Mouse (Mus musculus): ENCODE results near the gene Mms19. TPM values are rescaled to one million over a fixed set of nuclear protein-coding genes. Genes with fewer than 3 reads are reported as not detected.

Mms19 gene
- polyA plus RNA-seq, 1 experiment from 2014 or later = 28.4 TPM

- no peaks in the 10 kb centered on the region for H3K9me3 ChIP-seq (ENCODE audit: control insufficient read depth, low read length)
- WGBS = 85% methylated on average over 12 of the region's 12 CpGs
- peak; percentile 10; the same call in 1 of the 2 replicates for ATAC-seq
Measured at GRCm38 (mm10) chr19:42001253-42001980, 20.5 kb upstream of the Mms19 start.

DNA sequence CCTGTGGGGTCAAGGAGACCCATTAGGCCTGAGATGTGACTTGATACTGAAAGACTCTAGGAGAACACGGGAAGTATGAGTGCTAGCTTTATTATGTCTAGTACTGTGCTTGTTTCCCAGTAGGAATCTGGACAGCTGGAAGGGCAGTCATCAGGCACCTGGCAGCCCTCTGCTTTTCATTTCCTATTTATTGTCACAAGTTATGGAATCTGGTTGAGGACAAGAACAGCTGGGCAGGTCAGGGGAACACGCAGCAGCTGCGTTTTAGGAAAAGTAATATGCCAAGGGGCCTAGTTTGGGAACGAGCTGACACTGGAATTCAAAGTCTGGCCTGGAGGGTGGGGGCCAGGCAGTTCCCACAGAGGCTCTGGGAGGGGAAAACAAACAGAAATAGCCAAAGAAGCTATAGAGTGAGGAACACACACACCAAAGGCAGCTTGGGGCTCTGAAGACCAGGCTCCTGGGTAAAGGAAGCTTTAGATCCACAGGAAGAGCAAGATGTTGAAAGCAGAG is 19.5 kb upstream of the Mms19 start:
- no peak overlapping the region for H3K4me3 ChIP-seq (ENCODE audit: low read length)
- H3K27ac ChIP-seq (ENCODE audit: low read length) = peak overlapping the region; percentile 81
- H3K36me3 ChIP-seq (ENCODE audit: control insufficient read depth, insufficient read depth, low read length) = no peaks in the 10 kb centered on the region
- H3K4me2 ChIP-seq (ENCODE audit: low read depth, low read length) = no peak overlapping the region
- H3K9me3 ChIP-seq (ENCODE audit: control insufficient read depth, low read length) = no peaks in the 10 kb centered on the region
- ATAC-seq = peak; percentile 59
- H3K27me3 ChIP-seq (replicated peaks; ENCODE audit: control insufficient read depth, insufficient read depth, low read length) = no peaks in the 10 kb centered on the region
- 26% methylated on average over 4 of the region's 4 CpGs for WGBS
- no peak overlapping the region for H3K9ac ChIP-seq (ENCODE audit: low read depth, low read length)
- peaks cover 29% of the 10 kb centered on the region for H3K4me1 ChIP-seq (ENCODE audit: control insufficient read depth, insufficient read depth, low read length)

More at GRCm38 (mm10) chr19:42001253-42001980, 20.5 kb upstream of the Mms19 start:
- Histone ChIP-seq H3K4me1 (ENCODE audit: control insufficient read depth, insufficient read depth, low read length) (peaks cover 29% of the 10 kb centered on the region), H3K27ac (ENCODE audit: low read length) (peak overlapping the region; percentile 81), H3K36me3 (ENCODE audit: control insufficient read depth, insufficient read depth, low read length) (no peaks in the 10 kb centered on the region), H3K9ac (ENCODE audit: low read depth, low read length) (no peak overlapping the region), H3K27me3 (replicated peaks; ENCODE audit: control insufficient read depth, insufficient read depth, low read length) (no peaks in the 10 kb centered on the region), H3K4me2 (ENCODE audit: low read depth, low read length) (no peak overlapping the region), H3K4me3 (ENCODE audit: low read length) (no peak overlapping the region)

DNA sequence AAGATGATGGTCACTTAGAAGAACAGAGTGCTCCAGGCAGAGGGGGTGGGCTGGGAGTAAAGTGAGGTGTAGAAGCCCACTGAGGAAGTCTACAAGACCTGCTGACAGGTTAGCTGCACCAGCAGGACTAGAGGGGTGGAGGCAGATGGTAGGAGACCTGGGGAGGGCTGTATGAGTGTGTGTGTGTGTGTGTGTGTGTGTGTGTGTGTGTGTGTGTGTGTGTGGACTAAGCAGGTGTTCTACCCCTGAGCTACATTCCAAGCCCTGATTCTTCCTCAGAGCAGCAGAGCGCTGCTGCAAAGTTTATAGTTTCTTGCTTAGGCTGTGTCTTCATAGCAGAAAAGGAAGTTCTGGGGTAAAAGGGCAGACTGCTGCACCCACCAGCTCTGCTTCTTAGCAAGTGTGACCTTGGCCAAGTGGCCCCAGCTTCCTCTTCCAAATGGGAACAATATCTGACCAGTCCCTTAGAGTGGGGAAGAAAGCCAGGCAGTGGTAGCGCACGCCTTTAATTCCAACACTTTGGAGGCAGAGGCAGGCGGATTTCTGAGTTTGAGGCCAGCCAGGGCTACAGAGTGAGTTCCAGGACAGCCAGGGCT is 18.8 kb upstream of the Mms19 start:
- Histone ChIP-seq H3K36me3 (ENCODE audit: control insufficient read depth, insufficient read depth, low read length) (no peaks in the 10 kb centered on the region), H3K4me2 (ENCODE audit: low read depth, low read length) (no peak overlapping the region), H3K4me3 (ENCODE audit: low read length) (no peak overlapping the region), H3K9me3 (ENCODE audit: control insufficient read depth, low read length) (no peaks in the 10 kb centered on the region), H3K27ac (ENCODE audit: low read length) (no peak overlapping the region), H3K9ac (ENCODE audit: low read depth, low read length) (no peak overlapping the region), H3K27me3 (replicated peaks; ENCODE audit: control insufficient read depth, insufficient read depth, low read length) (no peaks in the 10 kb centered on the region), H3K4me1 (ENCODE audit: control insufficient read depth, insufficient read depth, low read length) (peaks cover 26% of the 10 kb centered on the region)
- WGBS = 85% methylated on average over 4 of the region's 4 CpGs
- peak; percentile 29; the same call in 1 of the 2 replicates for ATAC-seq

DNA sequence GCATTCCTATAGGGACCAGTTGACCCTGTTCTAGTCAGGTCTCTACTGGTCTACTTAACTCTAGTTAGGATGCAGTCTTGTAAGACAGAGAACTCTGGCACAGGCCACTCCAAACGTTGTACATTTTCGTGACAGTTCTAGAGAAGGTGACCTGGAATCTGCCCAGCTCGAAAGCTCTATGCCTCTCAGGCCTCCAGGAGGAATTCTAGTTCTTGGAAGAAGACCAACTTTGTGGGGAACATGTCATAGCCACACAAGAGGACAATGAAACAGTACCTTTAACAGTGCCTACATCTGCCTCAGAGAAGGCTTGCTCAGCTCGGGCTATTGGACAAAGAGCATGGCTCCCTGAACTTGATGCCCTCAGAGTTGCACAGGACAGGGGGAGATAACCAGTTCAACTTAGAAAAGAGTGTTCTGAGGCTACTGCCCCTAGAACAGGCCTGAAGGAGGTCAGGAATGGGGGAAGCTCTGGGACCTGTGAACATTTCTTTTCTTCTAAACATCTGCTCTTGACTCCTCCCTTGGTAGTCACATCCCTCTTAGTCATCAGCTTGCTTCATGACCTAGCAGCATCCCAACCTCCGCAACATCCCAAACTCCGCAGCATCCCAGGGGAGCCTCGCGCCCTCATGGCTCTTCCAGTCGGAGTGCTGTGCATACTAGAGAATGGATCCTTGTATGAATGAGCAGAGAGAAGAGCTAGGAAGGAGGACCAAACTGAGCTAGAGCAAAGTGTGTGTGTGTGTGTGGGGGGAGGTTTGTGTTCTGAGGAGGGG is 18.0 kb upstream of the Mms19 start:
- Histone ChIP-seq H3K4me2 (ENCODE audit: low read depth, low read length) (no peak overlapping the region), H3K27me3 (replicated peaks; ENCODE audit: control insufficient read depth, insufficient read depth, low read length) (no peaks in the 10 kb centered on the region), H3K9ac (ENCODE audit: low read depth, low read length) (no peak overlapping the region), H3K4me3 (ENCODE audit: low read length) (no peak overlapping the region), H3K27ac (ENCODE audit: low read length) (no peak overlapping the region), H3K36me3 (ENCODE audit: control insufficient read depth, insufficient read depth, low read length) (no peaks in the 10 kb centered on the region), H3K9me3 (ENCODE audit: control insufficient read depth, low read length) (no peaks in the 10 kb centered on the region), H3K4me1 (ENCODE audit: control insufficient read depth, insufficient read depth, low read length) (peaks cover 22% of the 10 kb centered on the region)
- 82% methylated on average over 9 of the region's 9 CpGs for WGBS
- ATAC-seq = no peak

DNA sequence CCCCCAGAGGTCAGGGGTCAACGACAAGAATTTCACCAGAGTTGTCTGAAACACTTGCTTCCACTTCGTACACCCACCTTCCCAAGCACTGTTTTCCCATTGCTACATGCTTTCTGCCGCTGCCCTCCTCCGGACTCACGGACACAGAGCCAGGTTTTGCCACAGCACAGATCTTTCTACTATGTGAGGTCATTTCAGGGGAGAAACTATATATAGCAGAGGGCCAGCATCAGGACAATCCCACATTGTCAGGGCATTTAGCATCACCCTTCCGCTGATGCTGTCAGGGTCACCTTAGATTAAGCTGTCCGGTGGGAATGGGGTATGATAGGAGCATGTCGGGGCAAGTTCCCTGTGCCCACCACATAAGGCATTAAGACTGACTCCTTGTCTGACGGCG is 16.1 kb upstream of the Mms19 start:
- Histone ChIP-seq H3K4me2 (ENCODE audit: low read depth, low read length) (no peak overlapping the region), H3K9me3 (ENCODE audit: control insufficient read depth, low read length) (no peaks in the 10 kb centered on the region), H3K27ac (ENCODE audit: low read length) (no peak overlapping the region), H3K9ac (ENCODE audit: low read depth, low read length) (no peak overlapping the region), H3K36me3 (ENCODE audit: control insufficient read depth, insufficient read depth, low read length) (no peaks in the 10 kb centered on the region), H3K27me3 (replicated peaks; ENCODE audit: control insufficient read depth, insufficient read depth, low read length) (no peaks in the 10 kb centered on the region), H3K4me3 (ENCODE audit: low read length) (no peak overlapping the region), H3K4me1 (ENCODE audit: control insufficient read depth, insufficient read depth, low read length) (peaks cover 32% of the 10 kb centered on the region)
- ATAC-seq = no peak
- 84% methylated on average over 10 of the region's 10 CpGs for WGBS

DNA sequence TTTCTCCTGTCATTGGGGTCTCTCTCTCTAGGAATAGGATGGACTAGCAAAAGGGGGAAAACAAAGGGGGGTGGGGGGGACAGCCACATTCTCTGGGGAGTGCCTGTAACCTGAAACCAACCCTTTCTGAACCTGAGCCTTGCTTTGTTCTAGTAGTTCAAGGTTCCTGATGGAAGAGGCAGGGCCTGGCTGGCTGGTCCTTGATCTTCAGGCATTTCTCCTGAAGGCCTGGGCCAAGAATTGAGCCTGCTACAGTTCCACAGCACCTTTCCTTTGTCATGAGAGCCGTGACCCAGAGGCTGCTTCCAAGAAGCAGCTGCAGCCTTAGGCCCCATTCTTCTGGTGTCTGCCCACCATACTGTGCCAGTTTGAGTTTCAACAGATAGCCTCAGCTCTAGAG is 14.5 kb upstream of the Mms19 start:
- H3K36me3 ChIP-seq (ENCODE audit: control insufficient read depth, insufficient read depth, low read length) = no peaks in the 10 kb centered on the region
- ATAC-seq = no peak
- WGBS = 67% methylated on average over 1 of the region's 1 CpGs
- H3K27me3 ChIP-seq (replicated peaks; ENCODE audit: control insufficient read depth, insufficient read depth, low read length) = no peaks in the 10 kb centered on the region
- H3K4me3 ChIP-seq (ENCODE audit: low read length) = no peak overlapping the region
- no peak overlapping the region for H3K9ac ChIP-seq (ENCODE audit: low read depth, low read length)
- no peaks in the 10 kb centered on the region for H3K9me3 ChIP-seq (ENCODE audit: control insufficient read depth, low read length)
- H3K27ac ChIP-seq (ENCODE audit: low read length) = no peak overlapping the region
- no peak overlapping the region for H3K4me2 ChIP-seq (ENCODE audit: low read depth, low read length)
- H3K4me1 ChIP-seq (ENCODE audit: control insufficient read depth, insufficient read depth, low read length) = peaks cover 23% of the 10 kb centered on the region

DNA sequence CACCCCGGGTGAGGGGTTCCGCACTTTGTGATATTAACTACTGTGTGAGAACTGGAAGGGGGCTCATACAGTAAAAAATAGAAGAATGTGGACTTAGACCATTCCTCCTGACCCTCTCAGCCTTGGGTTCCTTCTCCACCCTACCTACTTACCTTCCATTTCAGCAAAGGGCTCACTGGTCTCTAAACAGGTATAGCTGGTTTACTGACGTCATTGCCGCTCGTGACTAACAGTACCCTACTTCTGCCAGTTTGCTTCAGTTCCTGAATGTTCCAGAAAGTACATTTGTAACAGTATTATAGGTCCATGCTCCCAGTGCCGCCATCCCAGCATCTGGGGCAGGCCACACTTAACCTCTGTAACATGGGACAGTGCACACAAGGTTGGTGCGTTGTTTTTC is 13.1 kb upstream of the Mms19 start:
- H3K4me2 ChIP-seq (ENCODE audit: low read depth, low read length) = no peak overlapping the region
- H3K36me3 ChIP-seq (ENCODE audit: control insufficient read depth, insufficient read depth, low read length) = no peaks in the 10 kb centered on the region
- no peak overlapping the region for H3K9ac ChIP-seq (ENCODE audit: low read depth, low read length)
- H3K9me3 ChIP-seq (ENCODE audit: control insufficient read depth, low read length) = no peaks in the 10 kb centered on the region
- H3K4me1 ChIP-seq (ENCODE audit: control insufficient read depth, insufficient read depth, low read length) = peaks cover 12% of the 10 kb centered on the region
- no peak overlapping the region for H3K4me3 ChIP-seq (ENCODE audit: low read length)
- WGBS = 89% methylated on average over 7 of the region's 7 CpGs
- no peaks in the 10 kb centered on the region for H3K27me3 ChIP-seq (replicated peaks; ENCODE audit: control insufficient read depth, insufficient read depth, low read length)
- no peak overlapping the region for H3K27ac ChIP-seq (ENCODE audit: low read length)
- ATAC-seq = no peak

DNA sequence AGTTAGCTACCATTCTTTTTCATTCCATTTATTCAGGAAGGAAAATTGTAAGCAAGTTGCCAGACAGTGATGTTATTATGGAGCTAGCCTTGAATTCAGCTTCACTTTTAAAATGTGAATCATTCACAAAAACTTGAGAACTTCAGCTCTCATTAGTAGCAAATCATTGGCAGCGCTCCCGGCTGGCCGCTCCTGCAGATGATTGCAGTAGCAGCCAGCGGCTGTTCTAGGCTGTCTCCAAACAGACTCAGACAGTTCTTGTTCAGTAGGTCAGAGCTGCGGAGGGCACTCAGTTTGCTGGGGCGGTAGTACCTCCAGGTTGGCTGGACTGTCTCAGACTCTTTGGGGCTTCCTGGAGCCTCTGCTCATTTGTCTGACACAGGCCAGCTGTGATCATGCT is 12.5 kb upstream of the Mms19 start:
- no peak for ATAC-seq
- H3K27ac ChIP-seq (ENCODE audit: low read length) = no peak overlapping the region
- H3K4me1 ChIP-seq (ENCODE audit: control insufficient read depth, insufficient read depth, low read length) = peaks cover 12% of the 10 kb centered on the region
- no peak overlapping the region for H3K4me3 ChIP-seq (ENCODE audit: low read length)
- no peak overlapping the region for H3K4me2 ChIP-seq (ENCODE audit: low read depth, low read length)
- no peak overlapping the region for H3K9ac ChIP-seq (ENCODE audit: low read depth, low read length)
- no peaks in the 10 kb centered on the region for H3K36me3 ChIP-seq (ENCODE audit: control insufficient read depth, insufficient read depth, low read length)
- H3K9me3 ChIP-seq (ENCODE audit: control insufficient read depth, low read length) = no peaks in the 10 kb centered on the region
- 45% methylated on average over 6 of the region's 6 CpGs for WGBS
- no peaks in the 10 kb centered on the region for H3K27me3 ChIP-seq (replicated peaks; ENCODE audit: control insufficient read depth, insufficient read depth, low read length)

DNA sequence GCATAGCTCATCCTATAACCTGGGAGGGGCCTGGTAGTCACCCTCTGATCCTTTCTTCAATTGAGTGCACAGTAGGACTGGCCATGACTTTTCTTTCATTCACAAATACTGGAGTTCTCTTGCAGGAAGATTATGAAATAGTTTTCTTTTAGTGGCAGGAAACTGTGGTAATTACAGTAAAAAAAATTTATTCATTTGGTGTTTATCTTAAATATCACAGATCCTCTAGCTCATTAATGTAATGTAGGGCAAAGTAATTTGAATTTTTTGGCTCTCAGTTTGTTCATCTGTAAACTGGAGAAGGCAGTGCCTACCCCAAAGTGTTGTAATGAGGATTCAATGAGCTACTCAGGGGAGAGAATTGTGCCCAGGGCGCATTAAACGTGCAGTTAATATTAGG is 12.0 kb upstream of the Mms19 start:
- H3K4me2 ChIP-seq (ENCODE audit: low read depth, low read length) = no peak overlapping the region
- no peak overlapping the region for H3K9ac ChIP-seq (ENCODE audit: low read depth, low read length)
- peaks cover 12% of the 10 kb centered on the region for H3K4me1 ChIP-seq (ENCODE audit: control insufficient read depth, insufficient read depth, low read length)
- H3K4me3 ChIP-seq (ENCODE audit: low read length) = no peak overlapping the region
- no peak overlapping the region for H3K27ac ChIP-seq (ENCODE audit: low read length)
- H3K36me3 ChIP-seq (ENCODE audit: control insufficient read depth, insufficient read depth, low read length) = no peaks in the 10 kb centered on the region
- no peaks in the 10 kb centered on the region for H3K27me3 ChIP-seq (replicated peaks; ENCODE audit: control insufficient read depth, insufficient read depth, low read length)
- 66% methylated on average over 2 of the region's 2 CpGs for WGBS
- H3K9me3 ChIP-seq (ENCODE audit: control insufficient read depth, low read length) = no peaks in the 10 kb centered on the region
- no peak for ATAC-seq
